Mouse (Mus musculus) cerebellum, postnatal 25 days (tissue): ENCODE results near the gene Vav3.
A peak's percentile ranks its signal among the peaks of the same experiment; 100 is the strongest.

Experiments used
- DNase-seq, 2 experiments: peaks; one replicate each; pipeline ENCODE4 v3.0.0; 2021; ENCODE audit warnings: mixed read lengths in 2 of 2

Vav3 gene

GRCm38 (mm10) chr3:109711751-109712150 lies 371.3 kb downstream of the Vav3 start:
- no peak for DNase-seq

- no peak for DNase-seq
These were observed 374.0 kb downstream of the Vav3 start for GRCm38 (mm10) chr3:109714476-109714875.

GRCm38 (mm10) chr3:109721753-109722152 lies 381.3 kb downstream of the Vav3 start:
- DNase-seq, result no peak

- DNase-seq, result no peak
These were observed 386.3 kb downstream of the Vav3 start for GRCm38 (mm10) chr3:109726776-109727175.

- DNase-seq, result no peak
These were observed 391.3 kb downstream of the Vav3 start for GRCm38 (mm10) chr3:109731592-109732230.

- DNase-seq, result peak; percentile 29 to 47
These were observed 392.1 kb downstream of the Vav3 start for GRCm38 (mm10) chr3:109732327-109733182.
